Mouse (Mus musculus) liver, adult 2 months (tissue): Measurements from ENCODE around the gene Pcp4l1.

ENCODE experiments used
- CTCF ChIP-seq: fragments of 200-500 bp; IDR thresholded peaks from 2 replicates; pipeline ENCODE4 v1.5.1; 2011; ENCODE audit warnings: low read depth, low read length, control low read depth
- POLR2A ChIP-seq: fragments of 200-500 bp; IDR thresholded peaks from 2 replicates; pipeline ENCODE4 v1.6.1; 2011; ENCODE audit warnings: low read length, control low read depth; ENCODE audit not compliant: insufficient read depth; ENCODE audit errors: extremely low read depth

DNA sequence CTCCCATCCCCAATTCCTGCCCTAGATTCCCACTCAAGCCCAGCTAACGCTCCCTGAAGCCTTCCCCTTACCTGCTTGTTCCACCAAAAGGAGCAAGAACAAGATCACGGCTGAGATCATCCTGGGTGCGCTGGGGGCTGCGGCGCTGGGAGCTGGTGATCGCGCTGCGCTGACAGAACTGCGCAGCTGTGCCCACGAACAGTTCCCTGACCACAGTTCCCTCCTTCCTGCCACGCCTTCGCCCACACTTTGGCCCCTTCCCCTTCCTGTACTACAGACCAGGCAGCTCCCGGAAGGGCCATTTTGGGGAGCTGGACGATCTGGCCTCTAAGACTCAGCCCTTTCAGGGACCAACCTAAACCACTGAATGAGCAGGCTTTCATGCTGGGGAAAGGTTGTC is 38.1 kb upstream of the Pcp4l1 start, which contains the start of gene Fcer1g:
- TF ChIP-seq POLR2A (0 out of 2 replicates have a peak, but pooled peaks have one; percentile 38), CTCF (no peak)
